Mouse (Mus musculus): ENCODE measurements at regions not wholly inside any gene's neighbourhood (a gene's known extent, or its start where the extent isn't known, plus 50 kb on each side); places are given as distances from the start of the nearest gene placed in this dataset.

- no peak for TF ChIP-seq FLI1 (IDR thresholded peaks at IDR 0.05; ENCODE audit: low read length)
- TF ChIP-seq GATA1 (IDR thresholded peaks at IDR 0.05; ENCODE audit: borderline replicate concordance, low read length), result no peak
Measured at GRCm38 (mm10) chr2:51313414-51313813, 164.5 kb upstream of the Rnd3 start.

All from megakaryocyte, embryonic 14.5 days (primary cell).